Mouse (Mus musculus) kidney, adult 2 months (tissue): ENCODE measurements around the gene Nfic.

Experiments used
- CTCF ChIP-seq: fragments of 200-500 bp; conservative IDR thresholded peaks from 2 replicates; pipeline ENCODE4 v1.5.1; 2011; ENCODE audit warnings: low read depth, mild to moderate bottlenecking, control low read depth, low read length, moderate library complexity, mixed read lengths; ENCODE audit not compliant: insufficient read depth, insufficient read length
- POLR2A ChIP-seq: fragments of 200-500 bp; IDR thresholded peaks from one replicate; pipeline ENCODE4 v1.6.1; 2011; ENCODE audit warnings: low read depth, low read length, control low read depth

DNA sequence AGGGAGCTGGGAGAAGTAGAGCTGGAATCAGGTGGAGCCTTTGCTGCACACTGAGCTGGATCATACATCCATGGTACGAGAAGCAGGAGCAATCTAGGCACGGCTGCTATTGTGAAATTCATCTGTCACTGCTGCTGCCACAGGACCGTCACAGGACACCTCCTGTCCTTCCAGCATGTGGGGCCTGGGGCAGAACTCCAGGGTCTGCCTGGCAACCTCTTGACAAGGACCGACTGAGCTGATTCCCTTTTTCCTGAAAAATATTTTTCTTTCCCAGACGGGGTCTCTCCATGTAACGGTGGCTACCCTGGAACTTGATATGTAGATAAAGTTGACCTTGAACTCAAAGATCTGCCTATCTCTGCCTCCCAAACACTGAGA lies 4.1 kb downstream of the Nfic start:
- no peak for TF ChIP-seq CTCF
- TF ChIP-seq POLR2A = no peak
